Mouse (Mus musculus) testis, adult 2 months (tissue): ENCODE results near the gene Gm10964.

Source experiments
- CTCF ChIP-seq: fragments of 200-500 bp; IDR thresholded peaks from 2 replicates; pipeline ENCODE4 v1.5.1; 2012; ENCODE audit warnings: low read depth, mild to moderate bottlenecking, inconsistent platforms, low read length, moderate library complexity; ENCODE audit not compliant: control insufficient read depth, insufficient read depth, insufficient replicate concordance
- POLR2A ChIP-seq: fragments of 200-500 bp; IDR thresholded peaks from 2 replicates; pipeline ENCODE4 v1.6.1; 2012; ENCODE audit warnings: low read depth, mild to moderate bottlenecking, inconsistent platforms, low read length, moderate library complexity; ENCODE audit not compliant: control insufficient read depth

DNA sequence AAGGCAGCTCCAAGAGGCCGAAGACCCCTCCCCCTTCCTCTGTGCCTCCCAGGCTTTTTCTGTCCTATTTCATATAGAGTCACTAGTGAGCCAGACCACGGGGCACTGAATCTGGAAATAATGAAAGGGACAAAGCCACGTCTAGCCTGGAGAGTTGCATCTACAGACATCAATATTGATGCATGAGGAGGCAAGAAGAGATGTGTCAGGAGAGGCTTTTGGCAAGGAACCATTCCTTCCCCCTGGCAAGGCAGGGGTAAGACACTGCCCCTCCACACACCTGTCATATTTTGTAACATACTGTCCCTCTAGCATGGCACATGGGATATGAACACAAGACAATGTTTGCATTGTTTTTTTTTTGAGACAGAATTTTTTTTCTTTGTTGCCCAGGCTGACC lies 12.5 kb upstream of the Gm10964 start:
- TF ChIP-seq POLR2A: no peak
- TF ChIP-seq CTCF: no peak
